Mouse (Mus musculus): Measurements from ENCODE around the gene Gm10666. TPM values are rescaled to one million over a fixed set of nuclear protein-coding genes. Genes with fewer than 3 reads are reported as not detected.
"Not testable (repeated sequence)": the region's sequence is repeated elsewhere in the genome, so short reads cannot be mapped to it uniquely, and the experiment has no call there.

Gm10666 gene
- not detected in 2 replicates for polyA plus RNA-seq (2015; fragmentation: Nextera tagmentation; extraction: Ambion mirVana)

DNA sequence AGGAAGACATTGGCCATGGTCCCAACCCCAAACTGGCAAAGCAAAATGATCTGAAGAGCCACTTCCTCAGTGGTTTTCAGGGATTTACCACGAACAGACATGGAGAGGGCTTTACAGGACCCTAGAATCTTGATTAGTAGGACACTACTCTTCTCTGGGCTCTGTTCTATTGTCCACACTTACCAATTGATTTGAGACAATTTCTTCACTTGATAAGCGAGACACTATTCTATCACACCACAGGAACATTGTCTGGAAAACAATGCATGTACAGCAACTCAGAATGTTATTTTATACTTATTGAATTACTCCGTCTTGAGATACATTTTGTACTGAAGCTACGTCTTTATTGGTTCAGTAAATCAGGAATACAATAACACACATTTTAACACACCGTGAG, at the start of gene Gm10666:
Gm10666 (minus strand) TSS at position 101 of the 400 bp plus-strand sequence.
- not testable (repeated sequence) for H3K4me3 ChIP-seq; H3K4me2 ChIP-seq (replicated peaks); ATAC-seq (replicated peaks); H3K9ac ChIP-seq (replicated peaks); H3K36me3 ChIP-seq; H3K9me3 ChIP-seq; H3K4me1 ChIP-seq; H3K27me3 ChIP-seq; H3K27ac ChIP-seq (replicated peaks)
- WGBS = no CpG with 5 or more reads among the region's 5 CpGs

DNA sequence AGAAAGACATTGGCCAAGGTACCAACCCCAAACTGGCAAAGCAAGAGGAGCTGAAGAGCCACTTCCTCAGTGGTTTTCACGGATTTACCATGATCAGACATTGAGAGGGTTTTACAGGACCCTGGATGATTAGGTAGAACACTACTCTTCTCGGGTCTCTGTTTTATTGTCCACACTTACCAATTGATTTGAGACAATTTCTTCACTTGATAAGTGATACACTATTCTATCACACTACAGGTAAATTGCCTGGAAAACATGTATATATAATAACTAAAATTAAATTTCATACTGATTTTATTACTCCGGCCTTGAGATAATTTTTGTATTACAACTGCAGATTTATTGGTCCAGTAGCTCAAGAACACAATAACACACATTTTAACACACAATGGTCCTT, 29.4 kb upstream of the Gm10666 start, which contains the start of gene Vmn1r142:
Vmn1r142 (minus strand) TSS at position 101 of the 400 bp plus-strand sequence.
- not testable (repeated sequence) for H3K4me2 ChIP-seq (replicated peaks); H3K36me3 ChIP-seq; H3K9me3 ChIP-seq; ATAC-seq (replicated peaks); H3K4me3 ChIP-seq; H3K9ac ChIP-seq (replicated peaks); H3K27me3 ChIP-seq; H3K27ac ChIP-seq (replicated peaks); H3K4me1 ChIP-seq
- no CpG with 5 or more reads among the region's 3 CpGs for WGBS

DNA sequence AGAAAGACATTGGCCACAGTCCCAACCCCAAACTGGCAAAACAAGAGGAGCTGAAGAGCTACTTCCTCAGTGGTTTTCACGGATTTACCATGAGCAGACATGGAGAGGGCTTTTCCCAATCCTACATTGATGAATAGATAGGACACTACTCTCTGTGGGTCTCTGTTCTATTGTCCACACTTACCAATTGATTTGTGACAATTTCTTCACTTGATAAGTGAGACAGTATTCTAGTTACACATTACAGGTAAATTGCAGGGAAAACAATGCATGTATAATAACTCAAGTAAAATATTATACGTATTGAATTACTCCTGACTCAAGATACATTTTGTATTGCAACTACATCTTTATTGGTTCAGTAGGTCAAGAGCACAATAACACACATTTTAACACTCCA, 16.4 kb downstream of the Gm10666 start, which contains the start of gene Gm16451:
Gm16451 (minus strand) TSS at position 101 of the 400 bp plus-strand sequence.
- H3K4me1 ChIP-seq; H3K4me2 ChIP-seq (replicated peaks); H3K36me3 ChIP-seq; H3K27ac ChIP-seq (replicated peaks); H3K4me3 ChIP-seq; H3K27me3 ChIP-seq; H3K9me3 ChIP-seq; ATAC-seq (replicated peaks); H3K9ac ChIP-seq (replicated peaks): not testable (repeated sequence)
- WGBS = no CpG with 5 or more reads among the region's 2 CpGs

Other genes with a start within 250 kb of the Gm10666 start
- gene Gm5891, start 213.4 kb downstream of the Gm10666 start, polyA plus RNA-seq (2015; fragmentation: Nextera tagmentation; extraction: Ambion mirVana) = not detected in 2 replicates
- not detected in 2 replicates for gene Vmn1r137, start 140.2 kb downstream of the Gm10666 start, polyA plus RNA-seq (2015; fragmentation: Nextera tagmentation; extraction: Ambion mirVana)
- not detected in 2 replicates for gene Vmn1r138, start 105.8 kb downstream of the Gm10666 start, polyA plus RNA-seq (2015; fragmentation: Nextera tagmentation; extraction: Ambion mirVana)
- gene Gm6176, start 78.4 kb downstream of the Gm10666 start, polyA plus RNA-seq (2015; fragmentation: Nextera tagmentation; extraction: Ambion mirVana) = not detected in 2 replicates
- gene Vmn1r139, start 65.7 kb downstream of the Gm10666 start, polyA plus RNA-seq (2015; fragmentation: Nextera tagmentation; extraction: Ambion mirVana) = not detected in 2 replicates
- gene Gm16451, start 16.5 kb downstream of the Gm10666 start, polyA plus RNA-seq (2015; fragmentation: Nextera tagmentation; extraction: Ambion mirVana) = not detected in 2 replicates
- not detected in 2 replicates for gene Vmn1r142, start 29.3 kb upstream of the Gm10666 start, polyA plus RNA-seq (2015; fragmentation: Nextera tagmentation; extraction: Ambion mirVana)
- not detected in 2 replicates for gene Vmn1r143, start 54.6 kb upstream of the Gm10666 start, polyA plus RNA-seq (2015; fragmentation: Nextera tagmentation; extraction: Ambion mirVana)
- not detected in 2 replicates for gene Gm8653, start 66.5 kb upstream of the Gm10666 start, polyA plus RNA-seq (2015; fragmentation: Nextera tagmentation; extraction: Ambion mirVana)
- not detected in 2 replicates for gene Gm8453, start 94.7 kb upstream of the Gm10666 start, polyA plus RNA-seq (2015; fragmentation: Nextera tagmentation; extraction: Ambion mirVana)
- not detected in 2 replicates for gene Gm4187, start 195.0 kb upstream of the Gm10666 start, polyA plus RNA-seq (2015; fragmentation: Nextera tagmentation; extraction: Ambion mirVana)
- not detected in 2 replicates for gene Gm8660, start 236.3 kb upstream of the Gm10666 start, polyA plus RNA-seq (2015; fragmentation: Nextera tagmentation; extraction: Ambion mirVana)

All from forebrain, embryonic 15.5 days (tissue).